Mouse (Mus musculus) ovary, adult 2 months (tissue): ENCODE results near the gene Syncrip. TPM values are rescaled to one million over a fixed set of nuclear protein-coding genes. Genes with fewer than 3 reads are reported as not detected.

ENCODE experiments used
- polyA plus RNA-seq: library from polyadenylated mRNA; depleted of rRNA; stranded (reverse); fragments of >200 nt; gene quantifications from 2 replicates; pipeline ENCODE4 v1.2.3, GENCODE M21; 2012; rRNA removed

The Syncrip gene
- polyA plus RNA-seq = 1.8 and 2.4 TPM in 2 replicates

GRCm38 (mm10) chr9:88482230-88482828 is at the start of gene Syncrip:
TSS of gene Syncrip (minus strand) at chr9:88482574.

DNA sequence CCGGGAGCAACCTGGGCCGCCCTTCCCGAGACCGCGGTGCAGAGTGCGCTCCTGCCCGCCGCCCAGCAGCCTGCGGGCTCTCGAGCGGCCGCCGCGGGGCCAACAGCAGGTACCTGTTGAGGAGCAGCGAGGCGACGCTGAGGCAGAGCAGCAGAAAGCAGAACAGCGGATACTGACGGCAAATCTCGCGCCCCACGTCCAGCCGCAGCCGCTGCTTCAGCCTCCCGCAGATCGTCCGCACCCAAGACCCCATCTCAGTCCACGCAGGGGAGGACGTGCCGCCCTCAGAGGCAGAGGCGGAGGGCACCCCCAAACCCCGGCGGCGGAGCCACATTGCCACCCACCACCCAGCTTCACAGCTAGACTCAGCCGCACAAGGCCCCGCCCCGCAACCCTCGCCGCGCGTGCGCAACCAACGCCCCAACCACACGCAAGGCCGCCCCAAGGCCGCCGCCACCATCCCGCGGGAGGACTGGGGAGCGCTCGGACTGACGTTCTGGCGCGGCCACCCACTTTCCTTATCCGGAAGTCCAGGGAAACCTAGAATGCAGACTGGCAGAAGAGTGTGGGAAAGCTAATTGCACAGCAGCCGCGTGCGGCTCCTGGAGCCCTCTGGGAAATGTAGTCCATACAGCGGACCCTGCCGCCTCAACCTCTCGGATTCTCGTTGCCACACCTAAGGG is 43.7 kb downstream of the Syncrip start, which contains the start of gene Snx14:
Gene Snx14, minus strand, starts transcription at position 404 of the 683 bp plus-strand sequence.

Other genes starting within 250 kb of the Syncrip start
- gene Nt5e, start 155.4 kb downstream of the Syncrip start, polyA plus RNA-seq = 2.5 and 3.6 TPM in 2 replicates
- 14.2 and 15.4 TPM in 2 replicates for gene Snx14, start 43.6 kb downstream of the Syncrip start, polyA plus RNA-seq
- 0.17 and 0.37 TPM in 2 replicates for gene Gm20537, start 26.0 kb downstream of the Syncrip start, polyA plus RNA-seq
- 2.8 and 3.1 TPM in 2 replicates for gene Zfp949, start 65.4 kb upstream of the Syncrip start, polyA plus RNA-seq
- not detected in 2 replicates for gene Trim43a, start 98.3 kb upstream of the Syncrip start, polyA plus RNA-seq
- 4.0 and 8.7 TPM in 2 replicates for gene Mthfsl, start 237.7 kb upstream of the Syncrip start, polyA plus RNA-seq
- 0.91 and 1.2 TPM in 2 replicates for gene Bcl2a1d, start 249.3 kb upstream of the Syncrip start, polyA plus RNA-seq